Mouse (Mus musculus) liver, embryonic 11.5 days (tissue): ENCODE measurements around the gene Ints6. TPM values are rescaled to one million over a fixed set of nuclear protein-coding genes. Genes with fewer than 3 reads are reported as not detected.
"Not testable (repeated sequence)": the region's sequence is repeated elsewhere in the genome, so short reads cannot be mapped to it uniquely, and the experiment has no call there.

Experiments used
- ATAC-seq: fragments of 200-750 bp; cut with Nextera tagmentation; replicated peaks from 2 replicates; pipeline ENCODE4 v1.8.0; 2017; ENCODE audit warnings: moderate number of reproducible peaks, mild to moderate bottlenecking, moderate TSS enrichment, moderate library complexity; ENCODE audit not compliant: low FRiP score
- DNase-seq: peaks from one replicate; pipeline ENCODE4 v3.0.0-alpha.2; 2017; ENCODE audit warnings: low spot score
- H3K27ac ChIP-seq: fragments of 300-500 bp; sonication (generic); 2 replicates; pipeline ENCODE4 v1.5.1; 2014; ENCODE audit warnings: mild to moderate bottlenecking, low read depth, low read length, control low read depth
- H3K27me3 ChIP-seq: fragments of 300-500 bp; sonication (generic); replicated peaks from 2 replicates; pipeline ENCODE4 v1.6.1; 2014; ENCODE audit warnings: low read length, mixed read lengths; ENCODE audit not compliant: control insufficient read depth, insufficient read depth
- H3K36me3 ChIP-seq: fragments of 300-500 bp; sonication (generic); 2 replicates; pipeline ENCODE4 v1.6.1; 2014; ENCODE audit warnings: mild to moderate bottlenecking, low read length, moderate library complexity, mixed read lengths; ENCODE audit not compliant: control insufficient read depth, insufficient read depth
- H3K4me1 ChIP-seq: fragments of 300-500 bp; sonication (generic); replicated peaks from 2 replicates; pipeline ENCODE4 v1.6.1; 2014; ENCODE audit warnings: low read length, mixed read lengths; ENCODE audit not compliant: control insufficient read depth, insufficient read depth
- H3K4me2 ChIP-seq: fragments of 300-500 bp; sonication (generic); 2 replicates; pipeline ENCODE4 v1.6.1; 2014; ENCODE audit warnings: mild to moderate bottlenecking, control low read depth, moderate library complexity
- H3K4me3 ChIP-seq: fragments of 300-500 bp; sonication (generic); 2 replicates; pipeline ENCODE4 v1.5.1; 2014; ENCODE audit warnings: low read depth, low read length, control low read depth
- H3K9ac ChIP-seq: fragments of 300-500 bp; sonication (generic); 2 replicates; pipeline ENCODE4 v1.6.1; 2014; ENCODE audit warnings: low read depth, low read length, control low read depth
- H3K9me3 ChIP-seq: fragments of 300-500 bp; sonication (generic); 2 replicates; pipeline ENCODE4 v1.6.1; 2016; ENCODE audit warnings: low read length, inconsistent platforms, mixed read lengths; ENCODE audit not compliant: control insufficient read depth
- WGBS: fragments of 180-500 bp; shearing (Covaris S2); extraction: QIAGEN DNeasy Blood & Tissue Kit; methylation state at CpG from one replicate; pipeline ENCODE4 v1.1.7; 2014; 5-methylcytosine and 5-hydroxymethylcytosine counted together
- polyA plus RNA-seq: library from polyadenylated mRNA; unstranded; fragments of >200 nt; fragmentation: Nextera tagmentation; extraction: Ambion mirVana; gene quantifications from 2 replicates; pipeline ENCODE4 v1.2.1, GENCODE M21; 2014

Ints6 gene
- polyA plus RNA-seq, 1 experiment from 2014 or later, result 30.1 TPM

DNA sequence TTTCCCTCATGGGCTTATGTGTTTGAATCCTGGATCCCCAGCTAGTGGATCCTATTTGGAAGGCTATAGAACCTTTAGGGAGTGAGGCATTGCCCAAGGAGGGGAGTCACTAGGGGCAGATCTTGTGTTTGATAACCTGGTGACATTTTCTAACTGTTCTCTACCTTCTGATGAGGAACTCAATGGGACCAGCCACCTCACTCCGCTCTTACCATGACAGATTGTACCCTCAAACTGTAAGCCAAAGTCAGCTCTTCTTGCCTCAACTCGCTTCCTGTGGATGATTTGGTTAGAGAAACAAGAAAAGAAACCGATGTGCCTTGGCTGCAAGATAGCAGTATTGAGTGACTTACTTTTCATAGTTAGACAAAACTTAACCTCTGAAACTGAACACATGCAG, 109.2 kb downstream of the Ints6 start:
- Histone ChIP-seq H3K4me3 (no peak overlapping the region), H3K4me2 (no peak overlapping the region), H3K9ac (no peak overlapping the region), H3K4me1 (no peaks in the 10 kb centered on the region), H3K36me3 (no peaks in the 10 kb centered on the region), H3K27ac (no peak overlapping the region), H3K9me3 (no peaks in the 10 kb centered on the region), H3K27me3 (no peaks in the 10 kb centered on the region)
- 79% methylated on average over 3 of the region's 3 CpGs for WGBS
- no peak for ATAC-seq
- no peak for DNase-seq

DNA sequence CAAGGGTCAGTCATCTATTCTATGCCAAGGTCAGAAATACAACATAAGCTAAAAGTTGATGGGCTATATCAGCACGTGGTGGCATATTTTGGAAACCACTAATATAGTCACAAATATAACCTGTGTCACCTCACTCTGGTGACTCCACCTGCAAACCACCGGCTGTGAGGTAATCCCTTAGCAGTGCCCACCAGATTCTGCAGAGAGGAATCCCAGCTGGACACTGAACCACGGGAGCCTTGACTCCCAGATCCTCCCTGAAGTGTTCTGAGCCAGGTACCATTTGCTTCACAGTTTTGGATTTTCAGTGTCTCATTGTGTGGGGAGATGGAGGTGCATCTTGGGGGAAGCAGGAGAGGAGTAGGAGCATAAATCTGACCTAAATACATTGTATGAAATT, 110.6 kb downstream of the Ints6 start:
- no peak overlapping the region for H3K9ac ChIP-seq
- H3K4me1 ChIP-seq, result no peaks in the 10 kb centered on the region
- H3K9me3 ChIP-seq, result no peaks in the 10 kb centered on the region
- H3K27ac ChIP-seq, result no peak overlapping the region
- H3K4me3 ChIP-seq, result no peak overlapping the region
- no peaks in the 10 kb centered on the region for H3K27me3 ChIP-seq
- no peak for DNase-seq
- H3K4me2 ChIP-seq, result no peak overlapping the region
- no peaks in the 10 kb centered on the region for H3K36me3 ChIP-seq
- no peak for ATAC-seq
- WGBS, result 64% methylated on average over 3 of the region's 3 CpGs

DNA sequence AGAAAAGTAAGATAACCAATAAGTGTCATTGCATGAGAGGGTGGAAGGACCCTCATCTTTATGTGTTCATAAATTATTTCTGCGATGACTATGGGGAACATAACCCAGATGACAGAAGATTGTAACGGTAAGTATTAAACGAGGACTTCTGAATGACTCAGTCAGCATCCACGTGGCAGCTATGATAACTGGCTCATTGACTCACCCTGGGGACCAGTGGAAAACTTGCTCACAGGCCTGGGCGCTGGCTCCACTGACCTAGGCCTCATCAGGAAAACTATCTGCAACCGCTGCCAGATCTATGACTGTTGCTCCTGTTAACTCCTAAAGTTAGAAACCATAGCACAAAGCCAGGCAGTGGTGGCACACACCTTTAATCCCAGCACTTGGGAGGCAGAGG, 112.6 kb downstream of the Ints6 start:
- Histone ChIP-seq H3K27ac (no peak overlapping the region), H3K9me3 (no peaks in the 10 kb centered on the region), H3K4me2 (no peak overlapping the region), H3K4me1 (no peaks in the 10 kb centered on the region), H3K9ac (no peak overlapping the region), H3K27me3 (no peaks in the 10 kb centered on the region), H3K36me3 (no peaks in the 10 kb centered on the region), H3K4me3 (no peak overlapping the region)
- ATAC-seq (no peak), DNase-seq (no peak)
- 83% methylated on average over 6 of the region's 6 CpGs for WGBS

DNA sequence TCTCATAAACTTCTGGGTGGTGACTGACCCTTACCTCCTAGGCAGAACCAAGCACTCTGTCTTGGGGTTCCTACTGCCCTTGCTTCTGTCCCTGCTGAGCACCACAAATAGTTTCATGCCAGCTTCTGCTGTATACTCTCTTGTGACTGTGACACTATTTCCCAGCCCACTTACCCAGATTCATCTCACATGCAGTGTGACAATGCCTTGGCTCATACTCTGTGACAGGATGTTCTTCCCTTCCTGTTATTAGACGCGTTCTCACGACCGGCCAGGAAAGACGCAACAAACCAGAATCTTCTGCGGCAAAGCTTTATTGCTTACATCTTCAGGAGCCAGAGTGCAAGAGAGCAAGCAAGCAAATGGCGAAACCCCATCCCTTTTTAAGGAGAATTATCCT, 118.6 kb downstream of the Ints6 start:
- 85% methylated on average over 6 of the region's 7 CpGs for WGBS
- not testable (repeated sequence) for H3K4me1 ChIP-seq, H3K4me3 ChIP-seq, H3K27me3 ChIP-seq, H3K36me3 ChIP-seq, DNase-seq, H3K4me2 ChIP-seq, H3K9me3 ChIP-seq, H3K27ac ChIP-seq, H3K9ac ChIP-seq, ATAC-seq

DNA sequence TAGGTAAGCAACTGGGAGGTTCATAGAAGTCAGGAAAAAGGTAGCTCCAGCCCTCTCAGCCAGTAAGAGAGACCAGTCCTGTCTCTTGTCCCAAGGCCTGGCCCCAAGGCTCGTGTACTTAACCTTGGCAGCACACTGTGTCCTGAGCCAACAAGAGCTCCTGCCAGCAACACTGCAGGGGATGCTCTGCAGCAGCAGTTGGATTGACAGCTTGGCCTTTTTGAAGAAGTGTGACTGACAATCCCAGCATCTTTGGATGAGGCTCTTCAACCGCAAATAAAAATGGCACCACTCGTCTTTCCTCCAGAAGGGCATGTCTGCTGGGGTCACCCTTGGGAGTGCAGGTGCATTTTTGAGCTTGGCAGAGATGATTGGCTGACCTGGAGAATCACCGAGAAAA, 120.6 kb downstream of the Ints6 start:
- H3K9me3 ChIP-seq, result no peaks in the 10 kb centered on the region
- ATAC-seq (no peak), DNase-seq (no peak)
- no peaks in the 10 kb centered on the region for H3K27me3 ChIP-seq
- H3K9ac ChIP-seq, result no peak overlapping the region
- H3K4me1 ChIP-seq, result no peaks in the 10 kb centered on the region
- no peak overlapping the region for H3K4me2 ChIP-seq
- no peaks in the 10 kb centered on the region for H3K36me3 ChIP-seq
- H3K4me3 ChIP-seq, result no peak overlapping the region
- 63% methylated on average over 4 of the region's 4 CpGs for WGBS
- H3K27ac ChIP-seq, result no peak overlapping the region

DNA sequence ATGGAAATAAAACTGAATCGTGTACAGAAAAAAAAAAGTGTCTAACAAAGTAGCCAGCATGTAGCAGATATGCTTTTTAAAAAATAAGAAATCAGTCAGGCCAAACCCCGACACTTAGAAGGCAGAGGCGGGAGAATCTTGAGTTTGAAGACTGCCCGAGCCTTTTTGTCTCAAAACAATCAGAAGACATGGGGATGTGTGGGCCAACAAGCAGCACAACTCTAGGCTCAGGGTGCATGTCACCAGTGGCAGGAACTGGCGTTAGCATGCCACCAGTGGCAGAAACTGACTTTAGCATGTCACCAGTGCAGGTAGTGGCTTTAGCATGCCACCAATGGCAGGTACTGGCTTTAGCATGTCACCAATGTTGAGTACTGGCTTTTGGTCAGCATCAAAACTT, 121.4 kb downstream of the Ints6 start:
- no peak overlapping the region for H3K4me2 ChIP-seq
- H3K27me3 ChIP-seq, result no peaks in the 10 kb centered on the region
- no peaks in the 10 kb centered on the region for H3K9me3 ChIP-seq
- H3K36me3 ChIP-seq, result no peaks in the 10 kb centered on the region
- H3K4me3 ChIP-seq, result no peak overlapping the region
- no peak overlapping the region for H3K27ac ChIP-seq
- H3K9ac ChIP-seq, result no peak overlapping the region
- no peak for DNase-seq
- WGBS, result 80% methylated on average over 5 of the region's 5 CpGs
- no peak for ATAC-seq
- H3K4me1 ChIP-seq, result no peaks in the 10 kb centered on the region

DNA sequence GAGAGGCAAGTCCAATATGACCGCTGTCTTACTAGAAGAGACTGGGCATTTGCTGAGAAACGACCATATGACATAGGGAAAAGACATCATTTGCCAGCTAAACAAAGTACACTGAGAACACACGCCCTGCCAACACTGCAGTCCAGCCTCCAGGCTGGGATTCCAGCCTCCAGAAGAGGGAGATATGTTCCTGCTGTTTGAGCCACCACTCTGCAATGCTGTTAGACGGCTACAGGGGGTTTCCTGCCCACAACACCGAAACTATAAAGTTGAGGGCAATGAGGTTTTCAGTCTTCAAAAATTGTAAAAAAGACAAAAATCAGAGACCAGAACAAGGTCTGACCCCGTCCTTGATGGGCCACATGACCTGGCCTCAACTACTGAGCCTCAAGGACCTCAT, 121.9 kb downstream of the Ints6 start:
- no peaks in the 10 kb centered on the region for H3K9me3 ChIP-seq
- WGBS, result 64% methylated on average over 6 of the region's 6 CpGs
- H3K36me3 ChIP-seq, result no peaks in the 10 kb centered on the region
- H3K27me3 ChIP-seq, result no peaks in the 10 kb centered on the region
- H3K4me3 ChIP-seq, result no peak overlapping the region
- no peak for DNase-seq
- H3K27ac ChIP-seq, result no peak overlapping the region
- H3K4me1 ChIP-seq, result no peaks in the 10 kb centered on the region
- no peak for ATAC-seq
- no peak overlapping the region for H3K4me2 ChIP-seq
- no peak overlapping the region for H3K9ac ChIP-seq

DNA sequence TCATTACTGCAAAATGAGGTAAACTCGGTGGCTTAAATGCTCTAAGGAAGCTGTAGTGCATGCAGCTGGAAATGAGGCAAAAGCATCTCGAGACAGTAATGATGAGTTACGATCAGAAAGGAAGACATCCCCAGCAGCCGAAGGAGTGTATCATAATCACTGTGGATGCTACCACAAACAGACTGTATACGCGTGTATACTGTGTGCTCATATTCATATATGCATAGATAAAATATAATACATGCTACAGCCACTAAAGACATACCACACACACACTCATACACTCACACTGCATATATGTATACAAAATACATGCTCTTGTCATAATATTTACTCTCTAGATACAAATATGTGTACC, 122.6 kb downstream of the Ints6 start:
- 56% methylated on average over 6 of the region's 6 CpGs for WGBS
- no peak overlapping the region for H3K9ac ChIP-seq
- no peaks in the 10 kb centered on the region for H3K36me3 ChIP-seq
- ATAC-seq (no peak), DNase-seq (no peak)
- H3K4me3 ChIP-seq, result no peak overlapping the region
- H3K9me3 ChIP-seq, result no peaks in the 10 kb centered on the region
- no peak overlapping the region for H3K27ac ChIP-seq
- no peak overlapping the region for H3K4me2 ChIP-seq
- H3K27me3 ChIP-seq, result no peaks in the 10 kb centered on the region
- no peaks in the 10 kb centered on the region for H3K4me1 ChIP-seq

DNA sequence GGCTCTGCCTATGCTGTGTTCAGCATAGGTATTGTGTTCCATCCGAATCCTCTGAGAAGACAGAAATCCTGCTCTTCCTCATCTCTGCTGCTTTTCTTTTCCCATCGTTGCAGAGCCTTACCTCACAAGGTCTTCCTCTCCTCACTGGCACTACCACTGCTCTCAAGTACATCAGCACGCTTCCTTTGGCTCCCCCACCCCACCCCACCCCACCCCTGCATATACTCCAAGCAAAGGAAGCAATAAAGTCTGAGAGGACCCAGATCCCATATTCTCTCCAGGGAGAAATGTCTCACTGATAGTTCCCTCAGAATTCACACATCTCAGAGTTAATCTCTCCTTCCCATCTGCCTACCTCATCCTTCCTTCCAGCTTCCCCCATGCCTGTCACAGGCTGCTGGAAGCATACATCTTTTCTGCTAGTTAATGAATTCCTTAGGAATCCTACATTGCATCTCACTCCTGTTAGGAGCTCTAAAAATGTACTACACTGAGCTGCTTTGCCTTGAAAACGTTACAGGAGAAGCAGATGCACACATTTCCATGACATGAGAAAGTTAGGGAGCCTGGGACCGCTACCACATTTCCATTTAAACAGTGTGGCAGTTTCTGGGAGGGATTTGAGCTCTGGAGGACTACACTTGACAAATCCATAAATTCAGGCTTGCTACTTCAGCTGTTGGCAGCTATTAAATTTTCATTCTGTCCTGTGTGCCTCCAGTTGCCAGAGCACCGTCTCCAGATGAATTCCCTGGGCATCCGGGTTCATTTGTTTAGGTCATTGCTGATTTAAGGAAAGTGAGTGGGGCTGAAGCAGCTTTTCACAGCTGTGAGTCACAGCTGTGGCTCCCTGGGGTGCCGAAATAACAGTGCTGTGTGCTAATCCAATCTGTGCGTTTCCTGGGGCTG, 123.3 kb downstream of the Ints6 start:
- Histone ChIP-seq H3K27ac (no peak overlapping the region), H3K4me2 (no peak overlapping the region), H3K36me3 (no peaks in the 10 kb centered on the region), H3K4me3 (no peak overlapping the region), H3K9me3 (no peaks in the 10 kb centered on the region), H3K4me1 (no peaks in the 10 kb centered on the region), H3K27me3 (no peaks in the 10 kb centered on the region), H3K9ac (no peak overlapping the region)
- no peak for DNase-seq
- WGBS, result 27% methylated on average over 9 of the region's 9 CpGs
- no peak for ATAC-seq
